13 mouse cellular contexts compared by ENCODE assay signal in the genomic region with DNA sequence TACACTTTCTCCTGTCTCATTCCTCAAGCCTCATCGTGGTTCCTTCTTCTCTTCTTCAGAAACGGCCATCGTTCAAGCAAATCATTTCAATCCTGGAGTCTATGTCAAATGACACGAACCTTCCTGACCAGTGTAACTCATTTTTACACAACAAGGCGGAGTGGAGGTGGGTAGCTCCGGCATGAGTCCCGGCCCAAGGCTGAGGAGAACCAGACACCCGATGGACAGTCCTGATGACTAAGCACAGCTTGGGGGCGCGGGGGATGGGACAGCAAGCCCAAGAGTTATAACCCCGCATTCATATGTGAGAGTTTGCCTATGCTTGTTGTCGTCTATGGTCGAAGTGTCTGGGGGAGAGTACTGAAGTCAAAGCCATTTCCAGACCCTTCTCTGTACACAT.
A peak's percentile ranks its signal among the peaks of the same experiment; 100 is the strongest.
DNase-seq lines count a peak whose midpoint lies in the region; ATAC-seq and TF ChIP-seq lines count a peak whose summit lies in the region.
"Had no signal": no experiment of that assay in that cellular context is flagged by ENCODE, and none has a peak within 500 bp of the region (broad histone marks: within the 10 kb centered on the region; RNA-seq: fewer than 3 reads in every experiment).

No protein-coding gene starts in this region.

- intact Hi-C loops in gastrocnemius, adult 2 months (cut with DNase I): no loop called here

- H3K9ac ChIP-seq in heart, embryonic 16.5 days (ENCODE audit: low read length): 0 out of 2 replicates have a peak overlapping the region, but pooled peaks have one; percentile 31
- no peak overlapping the region for H3K9ac ChIP-seq in heart, embryonic 11.5 days (ENCODE audit: low read depth, low read length)
- H3K9ac ChIP-seq: forebrain, embryonic 15.5 days; intestine, embryonic 15.5 days; liver, embryonic 14.5 days had no signal

- no peak overlapping the region for H3K4me3 ChIP-seq in heart, embryonic 16.5 days (ENCODE audit: low read length)
- no peak overlapping the region for H3K4me3 ChIP-seq in heart, embryonic 11.5 days (ENCODE audit: low read depth, low read length)
- peak overlapping the region; percentile 2; the same call in 1 of the 2 replicates for H3K4me3 ChIP-seq in gastrocnemius, adult 2 months
- H3K4me3 ChIP-seq: forebrain, embryonic 15.5 days; hindbrain, embryonic 10.5 days; intestine, embryonic 15.5 days had no signal

- no peak for TF ChIP-seq CTCF in gastrocnemius, adult 2 months (IDR thresholded peaks at IDR 0.05)

- no peak for ATAC-seq in heart, embryonic 16.5 days (replicated peaks; ENCODE audit: extremely low read depth, insufficient read depth, low FRiP score)
- no peak for ATAC-seq in heart, embryonic 11.5 days (replicated peaks; ENCODE audit: insufficient number of reproducible peaks, low FRiP score, low TSS enrichment)
- ATAC-seq: forebrain, embryonic 15.5 days had no signal

- peaks cover 18% of the 10 kb centered on the region for H3K4me1 ChIP-seq in heart, embryonic 16.5 days (ENCODE audit: control insufficient read depth, insufficient read depth, low read length)
- peaks cover 10% of the 10 kb centered on the region for H3K4me1 ChIP-seq in heart, embryonic 11.5 days (ENCODE audit: control insufficient read depth, insufficient read depth, low read length)

- no peaks in the 10 kb centered on the region for H3K9me3 ChIP-seq in heart, embryonic 16.5 days (replicated peaks; ENCODE audit: control insufficient read depth, low read length)
- H3K9me3 ChIP-seq in heart, embryonic 11.5 days (replicated peaks; ENCODE audit: control insufficient read depth, low read length): no peaks in the 10 kb centered on the region
- H3K9me3 ChIP-seq: forebrain, embryonic 15.5 days; hindbrain, embryonic 10.5 days; intestine, embryonic 15.5 days had no signal

- peak; percentile 52 for DNase-seq in adrenal gland, adult 2 months
- no peak for DNase-seq in adrenal gland, adult 18-20 months (ENCODE audit: low spot score in 2 of 2)
- DNase-seq in 3T3-L1 (ENCODE audit: low read depth, low spot score): peak; percentile 34
- peak; percentile 78 for DNase-seq in gastrocnemius, adult 2 months
- DNase-seq in frontal cortex, adult 2 months (ENCODE audit: extremely low spot score in 1 of 2, low spot score in 1 of 2): no peak
- DNase-seq in frontal cortex, postnatal 14 days (ENCODE audit: low spot score in 2 of 2): no peak

- H3K4me2 ChIP-seq in heart, embryonic 16.5 days (ENCODE audit: low read depth, low read length): 0 out of 2 replicates have a peak overlapping the region, but pooled peaks have one; percentile 9
- H3K4me2 ChIP-seq in heart, embryonic 11.5 days: no peak overlapping the region
- H3K4me2 ChIP-seq: forebrain, embryonic 15.5 days; intestine, embryonic 15.5 days had no signal

- H3K27ac ChIP-seq in heart, embryonic 16.5 days (ENCODE audit: low read length): peak overlapping the region; percentile 71
- H3K27ac ChIP-seq in heart, embryonic 11.5 days (ENCODE audit: low read depth, low read length): no peak overlapping the region
- H3K27ac ChIP-seq in gastrocnemius, adult 2 months: peak overlapping the region; percentile 94
- H3K27ac ChIP-seq: forebrain, embryonic 15.5 days; hindbrain, embryonic 10.5 days; intestine, embryonic 15.5 days; liver, embryonic 14.5 days; macrophage had no signal

- WGBS in heart, embryonic 16.5 days: 74% methylated on average over 13 of the region's 13 CpGs
- WGBS in heart, embryonic 11.5 days (ENCODE audit: insufficient replicate concordance): 79% methylated on average over 13 of the region's 13 CpGs

- peaks cover 18% of the 10 kb centered on the region for H3K36me3 ChIP-seq in heart, embryonic 16.5 days (ENCODE audit: control insufficient read depth, insufficient read depth)
- 0 out of 2 replicates have a peak, but pooled peaks cover 3% of the 10 kb centered on the region for H3K36me3 ChIP-seq in heart, embryonic 11.5 days (ENCODE audit: control insufficient read depth, insufficient read depth, low read length)
- H3K36me3 ChIP-seq: forebrain, embryonic 15.5 days; hindbrain, embryonic 10.5 days had no signal

- no peaks in the 10 kb centered on the region for H3K27me3 ChIP-seq in heart, embryonic 16.5 days (ENCODE audit: control insufficient read depth, insufficient read depth, low read length)
- H3K27me3 ChIP-seq in heart, embryonic 11.5 days (ENCODE audit: control insufficient read depth, insufficient read depth, low read length): no peaks in the 10 kb centered on the region
- H3K27me3 ChIP-seq: forebrain, embryonic 15.5 days; intestine, embryonic 15.5 days had no signal

Comparison
In these comparisons a context has a peak if more than half of its experiments do, and no peak if none do; other contexts are left out.
1. DNase-seq: peak in adrenal gland, adult 2 months (single experiment), 3T3-L1 (single experiment) and gastrocnemius, adult 2 months (single experiment); none in adrenal gland, adult 18-20 months (0 of 2), frontal cortex, adult 2 months (0 of 2) and frontal cortex, postnatal 14 days (0 of 2).